Mouse (Mus musculus): ENCODE measurements around the gene 1700092M07Rik.

Gene 1700092M07Rik

DNA sequence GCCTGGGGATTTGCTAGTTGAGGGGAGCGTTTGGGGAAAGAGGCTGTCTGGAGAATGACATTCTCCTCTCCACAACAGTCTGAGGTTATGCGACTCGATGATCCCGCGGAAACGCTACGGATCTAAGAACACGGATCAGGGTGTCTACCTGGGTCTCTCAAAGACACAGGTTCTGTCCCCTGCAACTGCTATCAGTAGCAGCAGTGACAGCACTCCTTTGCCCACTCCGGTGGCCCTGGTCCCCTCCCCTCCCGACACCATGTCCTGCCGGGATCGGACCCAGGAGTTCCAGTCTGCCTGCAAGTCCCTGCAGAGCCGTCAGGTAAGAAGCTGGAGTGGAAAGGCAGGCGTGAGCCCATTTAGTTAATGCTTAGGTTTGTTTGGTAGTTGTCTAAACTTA lies 1.7 kb downstream of the 1700092M07Rik start:
- DNase-seq (ENCODE audit: low read depth, low spot score), result no peak

DNA sequence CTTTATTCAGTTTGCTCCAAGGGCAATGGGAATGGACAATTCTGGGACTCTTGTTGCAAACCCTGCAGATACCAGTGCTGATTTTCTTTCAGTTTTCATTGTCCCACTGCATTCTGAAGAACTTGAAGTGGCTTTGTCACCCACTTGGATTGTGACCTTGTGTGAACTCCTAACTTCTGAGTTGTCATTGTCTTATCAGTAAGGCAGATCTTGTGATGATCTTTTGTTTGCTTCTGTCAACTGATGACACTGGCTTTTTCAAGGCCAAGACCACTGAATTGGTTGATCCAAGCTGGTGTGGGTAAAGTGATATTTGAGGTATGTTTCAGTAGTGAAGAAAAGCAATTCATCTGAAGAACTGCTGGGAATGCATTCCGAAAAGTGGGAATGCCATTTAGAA lies 4.9 kb downstream of the 1700092M07Rik start:
- DNase-seq (ENCODE audit: low read depth, low spot score), result no peak

DNA sequence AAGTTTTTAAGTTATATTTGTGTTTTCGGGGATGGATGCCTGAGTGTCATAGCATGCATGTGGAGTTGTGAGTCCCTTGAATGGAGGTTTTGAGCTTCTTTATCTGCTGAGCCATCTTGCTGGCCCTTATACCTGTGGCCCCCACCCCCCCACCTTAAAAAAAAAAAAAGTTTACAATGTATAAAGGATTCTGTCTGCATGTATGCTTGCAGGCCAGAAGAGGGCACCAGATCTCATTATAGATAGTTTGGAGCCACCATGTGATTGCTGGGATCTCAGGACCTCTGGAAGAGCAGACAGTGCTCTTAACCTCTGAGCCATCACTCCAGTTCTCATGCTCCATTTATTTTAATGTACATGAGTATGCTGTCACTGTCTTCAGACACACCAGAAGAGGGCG lies 6.8 kb downstream of the 1700092M07Rik start:
- DNase-seq (ENCODE audit: low read depth, low spot score), result no peak

DNA sequence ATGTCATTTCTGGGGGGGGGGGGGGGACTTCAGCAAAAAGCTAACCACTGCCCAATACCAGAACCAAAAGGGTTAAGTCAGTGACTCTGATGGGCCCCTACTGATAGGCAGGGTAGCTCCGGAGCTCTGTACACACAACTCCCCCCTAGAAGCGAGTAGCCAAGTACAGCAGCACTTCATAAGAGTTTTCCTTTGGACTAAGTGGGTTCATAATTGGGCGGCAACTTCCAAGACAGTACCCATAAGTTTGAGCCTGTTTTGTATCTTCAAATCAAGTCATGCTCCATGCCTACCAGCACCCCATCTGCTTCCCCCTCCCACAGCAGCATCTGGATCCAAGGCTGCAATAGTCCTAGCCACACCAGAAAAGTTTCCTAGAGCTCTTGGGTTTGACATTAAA lies 15.1 kb downstream of the 1700092M07Rik start:
- no peak for DNase-seq (ENCODE audit: low read depth, low spot score)

DNA sequence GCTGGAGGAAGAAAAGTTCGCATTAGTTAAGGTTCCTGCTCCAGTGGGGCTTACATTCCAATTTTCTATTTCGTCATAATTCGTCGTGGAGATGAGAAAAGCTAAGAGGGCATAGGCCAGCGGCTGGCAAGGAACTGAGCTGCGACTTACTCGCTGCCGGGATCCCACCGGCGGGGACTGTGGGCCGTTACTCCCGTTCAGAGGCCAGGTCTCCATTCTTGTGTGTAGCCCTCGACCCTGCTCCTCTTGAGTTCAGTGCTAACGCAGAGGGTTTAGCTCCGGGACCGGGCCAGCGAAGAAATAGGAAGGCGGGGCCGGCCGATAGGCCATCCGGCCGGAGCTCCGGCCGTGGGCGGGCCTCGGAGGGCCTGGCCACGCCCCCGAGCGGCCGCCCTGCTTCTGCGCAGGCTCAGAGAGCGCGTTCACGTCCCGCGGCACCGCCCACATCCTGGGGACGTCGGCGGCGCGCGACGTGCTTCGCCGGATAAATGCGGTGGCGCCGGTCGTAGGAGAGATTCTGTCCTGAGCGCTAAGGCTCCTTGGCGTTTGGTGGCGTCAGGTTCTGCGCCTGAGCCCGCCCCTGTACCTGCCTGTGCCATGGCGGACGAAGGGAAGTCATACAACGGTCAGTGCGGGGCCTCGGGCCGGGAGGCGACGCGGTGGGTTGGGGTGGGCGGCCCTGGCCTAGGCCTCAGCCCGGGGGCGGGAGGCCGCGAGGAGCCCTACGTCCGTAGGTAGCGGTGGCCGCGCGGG lies 16.3 kb downstream of the 1700092M07Rik start, which contains the start of gene Nxf1:
Nxf1 (plus strand) TSS at position 439 of the 753 bp plus-strand sequence.
- peak; percentile 90 for DNase-seq (ENCODE audit: low read depth, low spot score)

- DNase-seq (ENCODE audit: low read depth, low spot score), result no peak
These were observed 17.0 kb downstream of the 1700092M07Rik start for GRCm38 (mm10) chr19:8757471-8757998.

- no peak for DNase-seq (ENCODE audit: low read depth, low spot score)
These were observed 18.4 kb downstream of the 1700092M07Rik start for GRCm38 (mm10) chr19:8758899-8759298.

GRCm38 (mm10) chr19:8760757-8761156 lies 20.2 kb downstream of the 1700092M07Rik start:
- no peak for DNase-seq (ENCODE audit: low read depth, low spot score)

GRCm38 (mm10) chr19:8763276-8763675 lies 22.8 kb downstream of the 1700092M07Rik start:
- DNase-seq (ENCODE audit: low read depth, low spot score), result no peak

DNA sequence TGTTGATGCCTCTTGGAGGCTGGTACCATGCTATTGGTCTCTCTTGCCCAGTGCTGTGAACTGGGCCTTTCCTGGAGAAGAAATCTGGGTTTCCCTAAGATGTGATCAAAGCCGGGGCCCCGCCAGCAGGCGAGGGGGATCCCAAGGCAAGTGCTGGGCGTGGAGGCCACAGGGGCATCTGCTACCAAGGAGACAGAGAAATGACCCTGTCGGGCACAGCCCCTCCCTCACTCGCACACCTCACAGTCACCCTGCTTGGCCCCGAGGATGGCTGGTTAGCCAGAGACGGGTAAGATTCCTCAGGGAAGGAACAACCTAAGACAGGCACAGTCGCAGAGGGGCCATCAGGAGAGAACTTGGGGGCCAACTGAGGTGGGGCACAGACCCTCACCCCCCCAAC lies 25.0 kb downstream of the 1700092M07Rik start:
- DNase-seq (ENCODE audit: low read depth, low spot score), result no peak

- DNase-seq (ENCODE audit: low read depth, low spot score), result no peak
These were observed 30.2 kb downstream of the 1700092M07Rik start, which contains the start of gene Tmem223 for GRCm38 (mm10) chr19:8770567-8771270. Gene Tmem223 (plus strand): TSS chr19:8770996.

- no peak for DNase-seq (ENCODE audit: low read depth, low spot score)
These were observed 32.5 kb downstream of the 1700092M07Rik start for GRCm38 (mm10) chr19:8772996-8773395.

- DNase-seq (ENCODE audit: low read depth, low spot score), result no peak
These were observed 32.9 kb downstream of the 1700092M07Rik start for GRCm38 (mm10) chr19:8773409-8773808.

GRCm38 (mm10) chr19:8774086-8774835 lies 33.7 kb downstream of the 1700092M07Rik start, which contains the start of gene Tmem179b:
Gene Tmem179b (minus strand): TSS chr19:8774467.
- DNase-seq (ENCODE audit: low read depth, low spot score), result peak; percentile 96

DNA sequence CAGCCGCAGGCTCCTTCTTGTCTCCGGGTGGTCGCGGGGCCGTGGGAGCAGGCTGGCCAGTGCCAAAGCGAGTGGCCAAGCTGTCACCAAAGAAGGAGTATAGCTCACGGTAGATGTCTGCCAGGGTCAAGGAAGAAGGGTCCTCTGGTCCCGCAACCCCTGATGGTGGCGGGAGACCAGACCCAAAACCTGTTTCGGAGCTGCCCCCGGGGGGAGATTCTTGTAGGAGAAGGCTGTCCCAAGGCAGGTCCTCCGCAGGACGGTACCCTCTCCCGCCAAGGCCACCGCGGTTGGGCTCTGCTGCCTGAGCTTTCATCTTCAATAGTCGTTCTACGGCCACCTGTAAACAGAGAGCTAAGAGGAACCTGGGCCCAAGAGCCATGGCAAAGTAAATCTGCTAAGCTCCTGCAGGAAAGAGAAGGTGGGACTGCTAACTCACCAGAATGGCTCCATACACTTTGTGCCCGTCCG lies 34.5 kb downstream of the 1700092M07Rik start:
- no peak for DNase-seq (ENCODE audit: low read depth, low spot score)

DNA sequence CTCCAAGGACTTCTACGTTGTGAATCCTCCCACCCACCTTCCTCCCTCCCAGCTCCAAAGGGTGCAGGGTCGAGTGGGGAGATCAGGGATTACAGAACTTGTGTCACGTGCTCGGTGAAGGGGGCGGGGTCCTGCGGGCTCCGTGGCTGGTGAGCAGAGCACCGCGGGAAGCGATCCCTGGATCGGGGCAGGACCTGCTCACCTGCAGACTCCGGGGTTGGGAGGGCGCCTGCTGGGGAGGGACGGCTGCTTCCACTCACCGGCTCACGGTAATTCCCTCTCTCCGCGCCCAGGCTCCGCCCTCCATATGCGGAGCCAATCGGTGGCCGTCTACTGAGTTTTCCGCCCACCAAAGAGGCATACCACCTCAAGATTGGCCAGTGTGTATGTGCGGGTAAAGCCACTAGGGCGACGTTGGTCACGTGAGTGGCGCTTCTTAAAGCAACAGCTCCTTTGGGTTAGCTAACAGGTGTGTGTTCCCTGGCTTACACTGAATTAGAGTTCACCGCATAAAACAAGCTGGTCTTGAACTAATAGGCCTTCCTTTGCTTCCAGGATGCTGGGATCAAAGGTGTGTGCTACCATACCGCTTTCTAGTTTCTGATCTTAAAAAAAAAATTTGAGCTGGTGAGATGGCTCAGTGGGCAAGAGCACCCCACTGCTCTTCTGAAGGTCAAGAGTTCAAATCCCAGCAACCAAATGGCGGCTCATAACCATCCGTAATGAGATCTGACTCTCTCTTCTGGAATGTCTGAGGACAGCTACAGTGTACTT lies 45.7 kb downstream of the 1700092M07Rik start, which contains the start of gene Taf6l:
Taf6l (minus strand) TSS at position 410 of the 774 bp plus-strand sequence.
- DNase-seq (ENCODE audit: low read depth, low spot score), result peak; percentile 87

DNA sequence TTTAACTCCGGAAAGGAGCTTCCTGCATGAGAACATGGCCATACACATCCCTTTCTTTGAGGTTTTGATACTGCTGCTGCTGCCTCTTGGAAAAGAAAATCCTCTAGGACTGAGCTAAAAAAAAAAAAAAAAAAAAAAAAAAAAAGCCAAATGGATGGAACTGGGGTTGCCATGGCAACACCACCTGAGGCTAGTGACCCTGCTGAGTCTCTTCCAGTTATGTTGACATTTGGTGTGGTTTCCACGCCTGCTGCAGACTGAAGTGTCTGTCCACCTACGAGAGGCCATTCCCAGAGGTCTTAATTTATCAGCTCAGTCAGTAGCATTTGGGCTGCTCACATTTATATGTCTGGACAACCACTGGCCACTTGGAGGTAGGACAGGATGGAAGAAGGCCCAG lies 48.0 kb downstream of the 1700092M07Rik start:
- DNase-seq (ENCODE audit: low read depth, low spot score), result no peak

DNA sequence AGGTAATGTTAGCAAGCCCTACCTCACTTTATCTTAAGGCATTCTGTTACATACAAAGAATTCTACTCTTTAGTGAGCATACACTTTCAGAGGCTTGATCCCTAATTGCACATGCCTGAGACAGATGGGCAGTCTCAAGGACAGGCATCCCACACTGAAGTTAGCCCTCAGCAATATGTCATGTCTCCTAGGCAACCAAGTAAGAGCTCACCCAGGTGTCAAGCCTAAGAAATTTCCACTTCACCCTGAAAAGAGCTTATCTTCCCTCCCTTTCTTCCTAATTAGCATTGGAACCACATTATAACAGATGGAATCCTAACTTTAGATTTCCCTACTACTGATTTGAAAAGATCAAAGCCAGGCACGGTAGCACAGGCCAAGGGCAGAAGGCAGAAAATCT lies 48.7 kb downstream of the 1700092M07Rik start:
- no peak for DNase-seq (ENCODE audit: low read depth, low spot score)

DNA sequence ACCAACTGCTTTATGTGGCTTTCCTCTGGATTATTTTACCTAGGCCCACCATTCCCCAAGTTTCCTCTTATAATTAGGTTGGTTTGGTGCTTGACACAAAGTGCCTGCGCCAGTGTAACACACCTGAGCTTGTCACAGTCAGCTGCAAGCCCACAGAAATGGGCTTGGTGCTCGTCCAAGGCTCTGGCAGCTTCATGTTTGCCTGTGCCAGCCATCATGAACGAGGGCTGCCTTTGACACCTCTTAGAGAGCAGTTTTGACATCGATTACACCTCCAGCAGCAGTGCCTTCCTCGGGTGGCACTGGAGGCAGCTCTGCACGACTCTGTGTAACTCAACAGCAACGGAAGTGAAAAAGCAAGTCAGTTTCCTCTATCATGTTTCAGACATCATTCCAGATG lies 49.7 kb downstream of the 1700092M07Rik start:
- DNase-seq (ENCODE audit: low read depth, low spot score), result no peak

Data from retina, postnatal 7 days (tissue).